9 mouse cellular contexts compared by ENCODE assay signal in the genomic region with DNA sequence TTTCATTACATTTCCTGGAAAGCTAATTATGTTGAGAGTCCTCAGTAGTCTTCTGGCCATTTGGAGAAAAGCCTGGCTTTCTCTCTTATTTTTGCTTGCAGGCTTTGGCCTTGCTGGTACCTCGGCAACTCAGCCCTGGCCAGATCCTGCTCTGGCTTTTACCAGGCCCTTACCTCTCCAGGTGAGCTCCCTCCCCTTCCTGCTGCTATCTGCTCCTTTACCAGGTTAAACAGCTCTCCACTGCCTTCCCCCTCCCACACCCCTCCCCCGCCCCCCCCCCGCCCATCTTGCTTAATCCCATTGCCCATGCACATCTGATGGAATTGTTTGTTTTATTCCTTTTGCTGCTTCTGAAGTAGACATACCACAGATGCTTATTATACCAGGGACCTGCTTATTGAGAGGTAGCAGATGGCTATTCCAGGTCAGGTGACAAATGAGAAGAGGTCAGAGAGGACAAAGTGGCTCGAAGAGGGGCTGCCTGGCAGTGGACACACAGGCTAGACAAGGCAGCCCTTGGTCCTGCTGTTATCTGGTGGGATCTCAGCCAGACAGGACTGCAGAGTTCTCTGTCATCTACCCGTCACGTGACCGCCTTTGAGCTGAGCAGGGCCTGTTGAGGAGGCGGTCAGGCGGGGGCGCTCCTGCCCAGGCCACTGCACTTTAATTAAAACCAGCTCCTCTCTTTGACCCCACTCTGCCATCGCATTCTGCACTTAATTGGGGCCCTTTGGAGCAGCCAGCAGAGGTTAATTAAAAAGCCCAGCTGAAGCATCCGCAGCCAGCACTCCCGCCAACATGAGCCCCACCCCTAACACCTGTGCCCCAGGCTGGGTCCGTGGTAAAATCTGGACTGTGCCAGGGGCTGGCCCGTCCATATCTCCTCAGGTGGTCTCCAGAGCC. TPM values are rescaled to one million over a fixed set of nuclear protein-coding genes. Genes with fewer than 3 reads are reported as not detected.
DNase-seq lines count a peak whose midpoint lies in the region; ATAC-seq and TF ChIP-seq lines count a peak whose summit lies in the region.
"Had no signal": no experiment of that assay in that cellular context is flagged by ENCODE, and none has a peak within 500 bp of the region (broad histone marks: within the 10 kb centered on the region; RNA-seq: fewer than 3 reads in every experiment).

No protein-coding gene starts in this region.

- no peaks in the 10 kb centered on the region for H3K79me2 ChIP-seq in liver, adult 2 months (ENCODE audit: control insufficient read depth, insufficient read depth, low read length)

- no peaks in the 10 kb centered on the region for H3K36me3 ChIP-seq in testis, adult 2 months (ENCODE audit: control insufficient read depth, insufficient read depth, low read length)
- no peaks in the 10 kb centered on the region for H3K36me3 ChIP-seq in heart, embryonic 11.5 days (ENCODE audit: control insufficient read depth, insufficient read depth, low read length)
- H3K36me3 ChIP-seq in liver, adult 2 months (ENCODE audit: control insufficient read depth, insufficient read depth, low read length): no peaks in the 10 kb centered on the region
- no peaks in the 10 kb centered on the region for H3K36me3 ChIP-seq in midbrain, postnatal 0 days (ENCODE audit: insufficient read depth, low read length)
- no peaks in the 10 kb centered on the region for H3K36me3 ChIP-seq in stomach, postnatal 0 days (ENCODE audit: control insufficient read depth, insufficient read depth, low read length)

- TF ChIP-seq EP300 in stomach, postnatal 0 days (optimal IDR thresholded peaks at IDR 0.05): no peak

- no peak for DNase-seq in testis, postnatal 14 days (ENCODE audit: low spot score)
- DNase-seq in embryo, embryonic 11 days: peak; percentile 88
- DNase-seq in kidney, adult 8-10 months: peak; percentile 64 to 75
- peak; percentile 70 for DNase-seq in liver, adult 2 months (ENCODE audit: extremely low read depth, low read depth, low spot score)
- DNase-seq in midbrain, postnatal 0 days (ENCODE audit: low spot score): peak; percentile 85
- DNase-seq in stomach, postnatal 0 days (ENCODE audit: low spot score): peak; percentile 79

- TF ChIP-seq CTCF in testis, adult 2 months (IDR thresholded peaks at IDR 0.05; ENCODE audit: control insufficient read depth, insufficient read depth, insufficient replicate concordance, low read depth, low read length): peak; percentile 32; the same call in 1 of the 2 replicates
- peak; percentile 68 for TF ChIP-seq CTCF in liver, adult 2 months (IDR thresholded peaks at IDR 0.05; ENCODE audit: low read depth, low read length)
- peak; percentile 63 for TF ChIP-seq CTCF in midbrain, postnatal 0 days (IDR thresholded peaks at IDR 0.05)
- TF ChIP-seq CTCF in stomach, postnatal 0 days (IDR thresholded peaks at IDR 0.05; ENCODE audit: low read depth): peak; percentile 79

- H3K9ac ChIP-seq in heart, embryonic 11.5 days (ENCODE audit: low read depth, low read length): no peak overlapping the region
- H3K9ac ChIP-seq in liver, adult 2 months (ENCODE audit: low read depth, low read length): no peak overlapping the region
- H3K9ac ChIP-seq in midbrain, postnatal 0 days (replicated peaks; ENCODE audit: low read length, poor library complexity, severe bottlenecking): 0 out of 2 replicates have a peak overlapping the region, but pooled peaks have one; percentile 29
- H3K9ac ChIP-seq in stomach, postnatal 0 days (ENCODE audit: low read length): no peak overlapping the region

- H3K4me3 ChIP-seq in testis, adult 2 months (ENCODE audit: control insufficient read depth, low read depth, low read length): no peak overlapping the region
- H3K4me3 ChIP-seq in heart, embryonic 11.5 days (ENCODE audit: low read depth, low read length): no peak overlapping the region
- H3K4me3 ChIP-seq in liver, adult 2 months (ENCODE audit: insufficient read depth, low read depth, low read length): no peak overlapping the region
- H3K4me3 ChIP-seq in midbrain, postnatal 0 days (ENCODE audit: low read depth, low read length): no peak overlapping the region
- H3K4me3 ChIP-seq in stomach, postnatal 0 days (ENCODE audit: low read depth, low read length): no peak overlapping the region

- H3K4me1 ChIP-seq in testis, adult 2 months (ENCODE audit: control insufficient read depth, insufficient read depth, low read length): no peaks in the 10 kb centered on the region
- H3K4me1 ChIP-seq in heart, embryonic 11.5 days (ENCODE audit: control insufficient read depth, insufficient read depth, low read length): peaks cover 7% of the 10 kb centered on the region; the same call in 1 of the 2 replicates
- H3K4me1 ChIP-seq in liver, adult 2 months (ENCODE audit: control insufficient read depth, insufficient read depth, low read length): no peaks in the 10 kb centered on the region
- H3K4me1 ChIP-seq in midbrain, postnatal 0 days (ENCODE audit: insufficient read depth, low read length): no peaks in the 10 kb centered on the region
- H3K4me1 ChIP-seq in stomach, postnatal 0 days (replicated peaks; ENCODE audit: control insufficient read depth, insufficient read depth): no peaks in the 10 kb centered on the region

- no peaks in the 10 kb centered on the region for H3K27me3 ChIP-seq in testis, adult 2 months (ENCODE audit: control insufficient read depth, insufficient read depth, low read length)
- H3K27me3 ChIP-seq in heart, embryonic 11.5 days (ENCODE audit: control insufficient read depth, insufficient read depth, low read length): peaks cover 46% of the 10 kb centered on the region
- no peaks in the 10 kb centered on the region for H3K27me3 ChIP-seq in liver, adult 2 months (ENCODE audit: control insufficient read depth, insufficient read depth, low read length)
- H3K27me3 ChIP-seq in midbrain, postnatal 0 days (ENCODE audit: insufficient read depth, low read length): no peaks in the 10 kb centered on the region
- H3K27me3 ChIP-seq in stomach, postnatal 0 days (ENCODE audit: control insufficient read depth, insufficient read depth, low read length): no peaks in the 10 kb centered on the region

- no peak for TF ChIP-seq POLR2A in testis, adult 2 months (IDR thresholded peaks at IDR 0.05; ENCODE audit: control insufficient read depth, low read depth, low read length)
- TF ChIP-seq POLR2A in liver, adult 2 months (IDR thresholded peaks at IDR 0.05; ENCODE audit: extremely low read depth, insufficient read depth, low read length): no peak

- H3K9me3 ChIP-seq in heart, embryonic 11.5 days (replicated peaks; ENCODE audit: control insufficient read depth, low read length): no peaks in the 10 kb centered on the region
- H3K9me3 ChIP-seq in midbrain, postnatal 0 days (ENCODE audit: low read length): no peaks in the 10 kb centered on the region
- H3K9me3 ChIP-seq in stomach, postnatal 0 days (ENCODE audit: control insufficient read depth, low read length): no peaks in the 10 kb centered on the region

- WGBS in heart, embryonic 11.5 days (ENCODE audit: insufficient replicate concordance): 5% methylated on average over 14 of the region's 15 CpGs
- WGBS in liver, adult 2 months: 12% methylated on average over 15 of the region's 15 CpGs
- 1% methylated on average over 14 of the region's 15 CpGs for WGBS in midbrain, postnatal 0 days
- WGBS in stomach, postnatal 0 days: 7% methylated on average over 14 of the region's 15 CpGs

- H3K4me2 ChIP-seq in heart, embryonic 11.5 days: no peak overlapping the region
- H3K4me2 ChIP-seq in midbrain, postnatal 0 days (ENCODE audit: low read depth, low read length, poor library complexity, severe bottlenecking): no peak overlapping the region
- H3K4me2 ChIP-seq in stomach, postnatal 0 days (replicated peaks; ENCODE audit: low read depth): no peak overlapping the region

- peak; percentile 67; the same call in 1 of the 2 replicates for ATAC-seq in heart, embryonic 11.5 days (replicated peaks; ENCODE audit: insufficient number of reproducible peaks, low FRiP score, low TSS enrichment)
- peak; percentile 75 for ATAC-seq in midbrain, postnatal 0 days (ENCODE audit: low FRiP score)
- ATAC-seq in stomach, postnatal 0 days (ENCODE audit: low FRiP score, low TSS enrichment): peak; percentile 77

- H3K27ac ChIP-seq in testis, adult 2 months (ENCODE audit: control insufficient read depth, insufficient read depth, low read depth, low read length): no peak overlapping the region
- no peak overlapping the region for H3K27ac ChIP-seq in heart, embryonic 11.5 days (ENCODE audit: low read depth, low read length)
- no peak overlapping the region for H3K27ac ChIP-seq in liver, adult 2 months (replicated peaks; ENCODE audit: insufficient read depth, low read depth, low read length)
- no peak overlapping the region for H3K27ac ChIP-seq in midbrain, postnatal 0 days (ENCODE audit: low read depth, low read length)
- no peak overlapping the region for H3K27ac ChIP-seq in stomach, postnatal 0 days (replicated peaks)
- H3K27ac ChIP-seq: macrophage had no signal

RNA-seq across cellular contexts. Expression of gene Arf1, which starts 10.7 kb away (rescaled TPM):
- polyA plus RNA-seq in testis, adult 2 months (2012; rRNA removed): 243 and 247 TPM in 2 replicates
- polyA plus RNA-seq in heart, embryonic 11.5 days (2014; fragmentation: Nextera tagmentation; extraction: Ambion mirVana): 575 and 646 TPM in 2 replicates
- 194 and 214 TPM in 2 replicates for total RNA-seq in liver, adult 2 months (2014; rRNA removed)
- polyA plus RNA-seq in liver, adult 2 months (2012; rRNA removed): 319 and 336 TPM in 2 replicates
- 372 and 409 TPM in 2 replicates for total RNA-seq in midbrain, postnatal 0 days (2014; rRNA removed)
- polyA plus RNA-seq in midbrain, postnatal 0 days (2015; fragmentation: Nextera tagmentation; extraction: Ambion mirVana): 626 and 656 TPM in 2 replicates
- 536 and 549 TPM in 2 replicates for polyA plus RNA-seq in stomach, postnatal 0 days (2015; fragmentation: Nextera tagmentation; extraction: Ambion mirVana)

RNA-seq across cellular contexts. Expression of gene 2310033P09Rik, which starts 30.7 kb away (rescaled TPM):
- polyA plus RNA-seq in testis, adult 2 months (2012; rRNA removed): 11.1 and 13.3 TPM in 2 replicates
- polyA plus RNA-seq in heart, embryonic 11.5 days (2014; fragmentation: Nextera tagmentation; extraction: Ambion mirVana): 23.7 and 24.5 TPM in 2 replicates
- total RNA-seq in liver, adult 2 months (2014; rRNA removed): 2.6 and 3.2 TPM in 2 replicates
- 8.5 and 9.2 TPM in 2 replicates for polyA plus RNA-seq in liver, adult 2 months (2012; rRNA removed)
- 7.0 and 7.3 TPM in 2 replicates for total RNA-seq in midbrain, postnatal 0 days (2014; rRNA removed)
- polyA plus RNA-seq in midbrain, postnatal 0 days (2015; fragmentation: Nextera tagmentation; extraction: Ambion mirVana): 25.5 and 28.3 TPM in 2 replicates
- polyA plus RNA-seq in stomach, postnatal 0 days (2015; fragmentation: Nextera tagmentation; extraction: Ambion mirVana): 21.3 and 21.5 TPM in 2 replicates

RNA-seq across cellular contexts. Expression of gene Mrpl55, which starts 36.5 kb away (rescaled TPM):
- 75.8 and 82.3 TPM in 2 replicates for polyA plus RNA-seq in testis, adult 2 months (2012; rRNA removed)
- polyA plus RNA-seq in heart, embryonic 11.5 days (2014; fragmentation: Nextera tagmentation; extraction: Ambion mirVana): 98.5 and 102 TPM in 2 replicates
- 25.1 and 28.1 TPM in 2 replicates for total RNA-seq in liver, adult 2 months (2014; rRNA removed)
- polyA plus RNA-seq in liver, adult 2 months (2012; rRNA removed): 26.2 and 37.7 TPM in 2 replicates
- 65.0 and 80.6 TPM in 2 replicates for total RNA-seq in midbrain, postnatal 0 days (2014; rRNA removed)
- polyA plus RNA-seq in midbrain, postnatal 0 days (2015; fragmentation: Nextera tagmentation; extraction: Ambion mirVana): 104 and 112 TPM in 2 replicates
- polyA plus RNA-seq in stomach, postnatal 0 days (2015; fragmentation: Nextera tagmentation; extraction: Ambion mirVana): 90.3 and 90.9 TPM in 2 replicates

RNA-seq across cellular contexts. Expression of gene Guk1, which starts 46.8 kb away (rescaled TPM):
- 168 and 188 TPM in 2 replicates for polyA plus RNA-seq in testis, adult 2 months (2012; rRNA removed)
- 121 and 125 TPM in 2 replicates for polyA plus RNA-seq in heart, embryonic 11.5 days (2014; fragmentation: Nextera tagmentation; extraction: Ambion mirVana)
- total RNA-seq in liver, adult 2 months (2014; rRNA removed): 46.2 and 48.3 TPM in 2 replicates
- polyA plus RNA-seq in liver, adult 2 months (2012; rRNA removed): 48.7 and 69.7 TPM in 2 replicates
- 125 and 141 TPM in 2 replicates for total RNA-seq in midbrain, postnatal 0 days (2014; rRNA removed)
- 289 and 314 TPM in 2 replicates for polyA plus RNA-seq in midbrain, postnatal 0 days (2015; fragmentation: Nextera tagmentation; extraction: Ambion mirVana)
- polyA plus RNA-seq in stomach, postnatal 0 days (2015; fragmentation: Nextera tagmentation; extraction: Ambion mirVana): 176 and 182 TPM in 2 replicates

RNA-seq across cellular contexts. Expression of gene Wnt3a, which starts 51.8 kb away (rescaled TPM):
- 3.1 and 4.3 TPM in 2 replicates for polyA plus RNA-seq in testis, adult 2 months (2012; rRNA removed)
- not detected in 2 replicates for polyA plus RNA-seq in heart, embryonic 11.5 days (2014; fragmentation: Nextera tagmentation; extraction: Ambion mirVana)
- not detected in 2 replicates for total RNA-seq in liver, adult 2 months (2014; rRNA removed)
- not detected in 2 replicates for polyA plus RNA-seq in liver, adult 2 months (2012; rRNA removed)
- total RNA-seq in midbrain, postnatal 0 days (2014; rRNA removed): 0.16 TPM in 1 of 2 replicates, not detected in the other
- polyA plus RNA-seq in midbrain, postnatal 0 days (2015; fragmentation: Nextera tagmentation; extraction: Ambion mirVana): 0.10 TPM in 1 of 2 replicates, not detected in the other
- 2.0 and 2.5 TPM in 2 replicates for polyA plus RNA-seq in stomach, postnatal 0 days (2015; fragmentation: Nextera tagmentation; extraction: Ambion mirVana)
- polyA plus RNA-seq: macrophage had no signal
